Mouse (Mus musculus): ENCODE data around the gene Mpped1.

DNA sequence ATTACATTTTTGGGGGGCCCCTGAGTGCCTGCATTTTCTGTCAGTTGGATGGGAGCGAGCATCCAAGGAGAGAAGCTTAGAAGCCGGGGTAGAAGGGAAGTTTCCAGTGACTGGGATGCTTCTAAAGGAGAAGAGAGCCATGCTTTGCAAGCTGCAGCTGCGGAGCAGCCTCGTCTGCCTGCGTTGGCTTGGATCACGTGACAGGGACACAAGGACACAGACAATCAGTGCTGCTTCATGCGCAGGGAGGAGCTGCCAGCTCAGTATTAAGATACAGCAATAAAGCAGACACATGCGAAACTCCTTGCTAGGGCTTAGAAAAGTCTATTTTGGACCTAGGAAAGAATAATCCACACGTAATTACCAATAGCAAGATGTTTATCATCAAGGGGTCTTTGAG, 118.0 kb downstream of the Mpped1 start:
- TF ChIP-seq CTCF (IDR thresholded peaks at IDR 0.05; ENCODE audit: control insufficient read depth, insufficient read depth, insufficient read length): no peak
- no peak for TF ChIP-seq FOSL1 (IDR thresholded peaks at IDR 0.05; ENCODE audit: insufficient read depth, low read length, poor library complexity, severe bottlenecking)
